Mouse (Mus musculus): ENCODE results near the gene Ubac1. TPM values are rescaled to one million over a fixed set of nuclear protein-coding genes. Genes with fewer than 3 reads are reported as not detected.
A peak's percentile ranks its signal among the peaks of the same experiment; 100 is the strongest.

Gene Ubac1
- total RNA-seq, 2 experiments from 2014 or later, result 185 to 191 TPM

GRCm38 (mm10) chr2:26024138-26025075 lies 2.9 kb upstream of the Ubac1 start:
- peak; percentile 20 for DNase-seq

DNA sequence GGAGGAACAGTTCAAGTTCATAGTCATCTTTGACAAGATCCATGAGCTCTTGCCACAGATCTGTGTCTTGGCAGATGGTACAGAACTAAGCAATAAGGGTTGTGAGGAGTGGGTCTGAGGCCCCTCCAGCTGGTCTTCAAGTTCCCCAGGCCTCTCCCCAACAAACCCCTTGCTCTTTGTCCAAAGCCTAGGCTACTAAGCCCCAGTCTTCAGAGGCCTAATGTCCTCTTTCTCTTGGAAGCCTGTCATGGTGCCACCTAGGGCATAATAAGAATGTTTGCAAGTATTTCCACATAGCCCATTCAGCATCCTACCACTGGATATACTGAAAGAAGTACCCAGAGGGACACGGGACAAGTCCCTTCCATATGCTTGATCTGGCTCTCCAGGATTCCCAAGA lies 1.1 kb upstream of the Ubac1 start:
- no peak for DNase-seq

- no peak for DNase-seq
Observed at GRCm38 (mm10) chr2:26022258-26022565, 665 bp upstream of the Ubac1 start.

DNA sequence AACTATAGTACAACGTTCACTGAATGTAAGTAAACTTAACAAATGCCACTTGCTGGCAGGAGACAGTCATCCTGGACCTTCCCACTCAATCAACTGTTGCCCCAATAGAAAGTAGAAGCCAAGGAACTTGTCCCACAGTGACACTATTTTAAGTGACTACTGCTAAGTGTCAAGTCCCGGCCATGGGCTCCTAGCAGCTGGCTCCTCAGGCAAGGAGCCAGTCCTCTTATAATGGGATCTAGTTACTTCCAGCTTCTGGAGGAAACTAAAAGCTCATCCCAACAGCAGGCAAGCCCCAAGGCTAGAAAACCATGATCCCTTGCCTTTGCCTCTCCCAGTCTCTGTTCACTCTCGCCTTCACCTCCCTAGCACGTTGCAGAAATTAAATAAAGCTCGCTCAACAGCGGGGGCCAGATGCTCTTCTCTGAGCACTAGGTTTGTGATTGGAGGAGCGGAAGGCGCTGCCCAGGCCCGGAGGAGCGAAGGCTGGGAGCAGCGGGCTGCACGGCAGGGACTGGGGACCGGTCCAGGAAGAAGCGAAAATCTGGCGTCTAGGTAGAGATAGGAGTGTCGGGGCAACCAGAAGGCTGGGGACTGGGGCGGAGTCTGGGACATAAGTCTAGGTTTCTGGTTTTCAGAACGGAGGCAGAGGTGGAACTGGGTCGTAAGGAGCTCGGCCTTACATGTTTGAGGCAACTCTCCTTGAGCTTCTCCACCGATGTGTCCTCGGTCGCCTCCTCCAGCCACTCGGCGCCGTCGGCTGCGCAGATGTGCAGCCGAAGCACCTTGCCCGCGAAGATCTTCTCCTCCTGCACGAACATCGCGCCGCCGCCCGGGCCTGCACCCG lies 610 bp downstream of the Ubac1 start:
- DNase-seq, result peak; percentile 60

GRCm38 (mm10) chr2:26019923-26020322 lies 1.6 kb downstream of the Ubac1 start:
- no peak for DNase-seq

- no peak for DNase-seq
Observed at GRCm38 (mm10) chr2:26017326-26017725, 4.2 kb downstream of the Ubac1 start.

GRCm38 (mm10) chr2:26013674-26014073 lies 7.9 kb downstream of the Ubac1 start:
- DNase-seq, result no peak

- DNase-seq, result no peak
Observed at GRCm38 (mm10) chr2:26011420-26011819, 10.1 kb downstream of the Ubac1 start.

DNA sequence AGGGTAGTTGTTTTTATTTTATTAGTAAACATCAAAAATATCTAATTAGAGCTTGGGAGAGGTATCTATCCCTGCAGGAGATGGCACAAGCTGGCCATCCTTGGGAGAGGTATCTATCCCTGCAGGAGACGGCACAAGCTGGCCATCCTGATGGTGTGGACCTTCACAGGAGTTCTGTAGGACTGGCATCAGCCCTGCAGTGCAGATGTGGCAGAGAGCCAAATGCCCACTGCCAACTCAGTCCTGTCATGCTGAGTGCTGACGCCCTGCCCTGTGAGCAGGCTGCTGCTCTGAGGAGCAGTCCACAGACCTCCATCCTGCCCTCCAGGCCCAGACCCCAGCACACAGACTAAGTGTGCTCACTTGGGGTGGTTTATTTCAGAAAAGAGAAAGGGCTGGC lies 19.5 kb downstream of the Ubac1 start:
- peak; percentile 25 for DNase-seq

DNA sequence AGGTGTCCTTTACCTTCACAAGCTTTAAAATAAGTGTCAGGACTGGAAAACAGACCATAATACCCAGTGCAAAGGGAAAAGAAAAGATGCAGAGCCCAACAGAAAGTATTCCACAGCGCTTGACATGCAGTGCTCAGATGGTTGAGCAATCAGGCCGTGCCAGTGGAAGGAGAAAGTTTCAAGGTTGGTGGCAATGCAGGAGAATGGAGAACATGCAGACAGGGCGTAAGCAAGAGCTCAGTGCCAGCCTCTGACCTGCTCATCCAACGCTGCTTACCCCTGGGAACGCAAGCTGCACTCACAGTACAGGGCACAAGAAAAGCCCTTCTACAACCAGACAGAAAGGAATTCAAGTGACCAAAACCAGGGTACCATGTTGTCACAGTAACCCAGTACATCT lies 20.4 kb downstream of the Ubac1 start:
- no peak for DNase-seq

GRCm38 (mm10) chr2:25997716-25998115 lies 23.8 kb downstream of the Ubac1 start:
- no peak for DNase-seq

- no peak for DNase-seq
Observed at GRCm38 (mm10) chr2:25994791-25995190, 26.8 kb downstream of the Ubac1 start.

GRCm38 (mm10) chr2:25992285-25992684 lies 29.3 kb downstream of the Ubac1 start:
- DNase-seq, result no peak

DNA sequence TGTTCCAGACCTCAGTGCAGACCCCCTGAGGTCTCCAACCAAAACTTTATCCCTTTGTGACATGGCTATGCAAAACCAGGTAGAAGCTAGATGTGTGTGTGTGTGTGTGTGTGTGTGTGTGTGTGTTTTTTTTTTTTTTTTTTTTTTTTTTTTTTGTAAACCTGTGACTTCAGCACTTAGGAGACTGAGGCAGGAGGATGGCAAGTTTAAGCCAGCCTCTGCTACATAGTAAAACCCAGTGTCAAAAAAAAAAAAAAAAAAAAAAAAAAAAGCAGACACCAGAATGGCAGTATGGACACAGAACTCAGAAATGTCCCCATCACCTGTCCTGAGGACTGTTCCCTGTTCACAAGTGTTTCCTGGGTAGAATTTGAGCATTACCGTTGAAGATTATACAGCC lies 31.9 kb downstream of the Ubac1 start:
- no peak for DNase-seq

DNA sequence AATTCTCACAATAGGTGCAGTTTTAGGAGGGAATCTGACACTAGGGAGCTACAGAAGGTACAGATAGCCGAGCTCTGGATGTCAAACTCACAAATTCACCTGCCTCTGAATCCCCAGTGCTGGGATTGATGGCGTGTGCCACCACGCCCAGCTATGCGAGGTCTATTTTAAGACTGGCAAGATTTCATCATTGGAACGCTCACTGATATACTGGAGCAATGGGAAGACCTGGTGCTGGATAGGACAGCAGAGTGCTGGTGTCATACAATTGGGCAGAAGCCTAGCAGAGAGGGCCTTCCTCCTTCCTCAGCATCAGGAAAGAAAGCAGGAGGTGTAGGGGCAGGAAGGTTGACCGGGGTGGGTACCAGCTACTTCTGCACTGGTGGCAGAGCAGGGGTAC lies 33.7 kb downstream of the Ubac1 start:
- DNase-seq, result no peak

DNA sequence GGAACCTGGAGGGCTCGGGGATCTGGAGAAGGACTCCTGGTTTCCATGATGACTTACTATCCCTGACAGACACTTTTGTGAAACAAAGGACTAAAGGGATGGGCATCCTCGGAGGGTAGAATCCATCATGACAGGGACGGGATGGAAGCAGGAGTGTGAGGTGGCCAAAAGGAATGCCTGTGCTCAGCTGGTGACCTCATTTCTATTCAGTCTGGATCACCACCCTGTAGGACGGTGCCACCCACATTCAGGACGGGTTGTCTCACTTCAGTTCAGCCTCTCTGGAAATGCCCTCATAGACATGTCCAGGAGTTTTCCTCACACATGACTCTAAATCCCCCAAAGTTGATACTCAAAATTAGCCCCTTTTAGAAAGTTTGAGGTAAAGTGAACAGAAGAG lies 34.9 kb downstream of the Ubac1 start:
- no peak for DNase-seq

DNA sequence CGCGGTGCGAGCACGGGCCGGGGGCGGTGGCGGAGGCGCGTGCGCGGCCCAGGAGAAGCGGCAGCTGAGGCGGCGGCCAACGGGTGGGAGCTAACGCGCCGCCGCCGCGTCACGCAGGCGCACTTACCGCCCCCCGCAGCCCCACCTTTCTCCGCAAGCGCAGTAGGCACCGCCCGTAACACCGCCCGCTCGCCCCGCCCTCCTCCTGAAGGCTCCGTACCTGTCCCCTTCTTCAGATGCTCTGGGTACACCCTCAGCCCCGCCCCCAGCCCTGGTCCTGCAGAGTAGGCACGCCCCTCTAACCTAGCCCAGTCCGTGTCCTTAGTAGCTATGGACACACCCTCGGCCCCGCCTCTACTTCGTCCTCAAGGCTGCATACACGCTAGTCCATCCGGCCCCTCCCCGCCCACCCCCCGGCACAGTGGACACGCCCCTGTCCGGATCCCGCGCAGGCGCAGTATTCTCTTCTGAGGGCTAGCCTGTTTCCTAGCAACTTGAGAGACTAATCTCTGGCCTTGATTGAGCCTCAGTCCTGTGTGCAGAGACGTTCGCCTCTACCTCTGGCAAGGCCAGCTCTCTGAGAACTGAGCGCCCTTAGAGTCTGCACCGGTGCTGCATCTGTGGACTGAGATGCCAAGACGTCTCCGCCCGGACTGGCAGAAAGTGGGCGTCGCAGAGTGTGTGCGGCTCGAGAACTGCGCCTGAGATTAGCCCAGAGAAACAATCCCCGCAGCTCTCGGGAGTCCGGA lies 38.2 kb downstream of the Ubac1 start, which contains the start of gene Camsap1:
Camsap1 (minus strand) TSS at position 124 of the 749 bp plus-strand sequence.
- peak; percentile 98 for DNase-seq

GRCm38 (mm10) chr2:25982426-25983091 lies 39.0 kb downstream of the Ubac1 start:
- no peak for DNase-seq

GRCm38 (mm10) chr2:25982052-25982425 lies 39.5 kb downstream of the Ubac1 start:
- peak; percentile 63 for DNase-seq

DNA sequence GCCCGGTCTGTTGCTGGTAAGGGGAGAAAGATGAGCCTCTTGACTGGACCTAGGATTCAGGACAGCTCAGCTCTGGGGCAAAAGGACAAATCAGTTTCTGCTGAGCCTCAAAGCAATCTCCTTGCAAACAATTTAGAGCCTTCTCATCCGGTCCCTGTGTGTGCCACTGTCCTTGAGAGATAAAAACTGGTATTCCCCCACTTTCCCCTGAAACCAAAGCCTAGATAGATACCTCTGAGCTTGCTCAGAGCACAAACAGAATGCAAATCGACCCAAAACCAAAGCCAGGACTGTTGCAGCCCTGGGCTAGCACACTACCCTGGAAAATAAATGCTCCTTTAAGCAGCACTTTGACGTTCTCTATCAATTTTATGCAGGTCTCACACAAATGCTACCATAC lies 42.5 kb downstream of the Ubac1 start:
- no peak for DNase-seq

GRCm38 (mm10) chr2:25977587-25978239 lies 43.8 kb downstream of the Ubac1 start:
- DNase-seq, result no peak
